Mouse (Mus musculus) midbrain, embryonic 16.5 days (tissue): ENCODE results near the gene 4930539E08Rik. TPM values are rescaled to one million over a fixed set of nuclear protein-coding genes. Genes with fewer than 3 reads are reported as not detected.

ENCODE experiments used
- ATAC-seq: fragments of 200-750 bp; cut with Nextera tagmentation; 2 replicates; pipeline ENCODE4 v1.8.0; 2017; ENCODE audit warnings: moderate TSS enrichment
- H3K27ac ChIP-seq: fragments of 300-500 bp; sonication (generic); 2 replicates; pipeline ENCODE4 v1.5.1; 2014; ENCODE audit warnings: mild to moderate bottlenecking, low read length, mixed read lengths
- H3K27me3 ChIP-seq: fragments of 300-500 bp; sonication (generic); 2 replicates; pipeline ENCODE4 v1.6.1; 2014; ENCODE audit warnings: low read depth, low read length, mixed read lengths; ENCODE audit not compliant: control insufficient read depth, insufficient read depth
- H3K36me3 ChIP-seq: fragments of 300-500 bp; sonication (generic); 2 replicates; pipeline ENCODE4 v1.6.1; 2014; ENCODE audit warnings: mild to moderate bottlenecking, low read length, moderate library complexity, mixed read lengths; ENCODE audit not compliant: control insufficient read depth, insufficient read depth
- H3K4me1 ChIP-seq: fragments of 300-500 bp; sonication (generic); 2 replicates; pipeline ENCODE4 v1.6.1; 2014; ENCODE audit warnings: mild to moderate bottlenecking, low read length, mixed read lengths; ENCODE audit not compliant: control insufficient read depth, insufficient read depth
- H3K4me2 ChIP-seq: fragments of 300-500 bp; sonication (generic); 2 replicates; pipeline ENCODE4 v1.6.1; 2014; ENCODE audit warnings: mild to moderate bottlenecking, low read length, mixed read lengths
- H3K4me3 ChIP-seq: fragments of 300-500 bp; sonication (generic); 2 replicates; pipeline ENCODE4 v1.5.1; 2014; ENCODE audit warnings: low read depth, mild to moderate bottlenecking, low read length, moderate library complexity, mixed read lengths
- H3K9ac ChIP-seq: fragments of 300-500 bp; sonication (generic); 2 replicates; pipeline ENCODE4 v1.6.1; 2014; ENCODE audit warnings: low read depth, low read length, mixed read lengths
- H3K9me3 ChIP-seq: fragments of 300-500 bp; sonication (generic); replicated peaks from 2 replicates; pipeline ENCODE4 v1.6.1; 2014; ENCODE audit warnings: mild to moderate bottlenecking, low read length, mixed read lengths; ENCODE audit not compliant: control insufficient read depth, poor library complexity, severe bottlenecking
- WGBS: fragments of 180-500 bp; shearing (Covaris S2); extraction: QIAGEN DNeasy Blood & Tissue Kit; methylation state at CpG from one replicate; pipeline ENCODE4 v1.1.7; 2014; 5-methylcytosine and 5-hydroxymethylcytosine counted together
- polyA plus RNA-seq: library from polyadenylated mRNA; unstranded; fragments of >200 nt; fragmentation: Nextera tagmentation; extraction: Ambion mirVana; gene quantifications from 2 replicates; pipeline ENCODE4 v1.2.1, GENCODE M21; 2015

4930539E08Rik gene
- polyA plus RNA-seq, 1 experiment from 2014 or later, result 4.0 TPM

DNA sequence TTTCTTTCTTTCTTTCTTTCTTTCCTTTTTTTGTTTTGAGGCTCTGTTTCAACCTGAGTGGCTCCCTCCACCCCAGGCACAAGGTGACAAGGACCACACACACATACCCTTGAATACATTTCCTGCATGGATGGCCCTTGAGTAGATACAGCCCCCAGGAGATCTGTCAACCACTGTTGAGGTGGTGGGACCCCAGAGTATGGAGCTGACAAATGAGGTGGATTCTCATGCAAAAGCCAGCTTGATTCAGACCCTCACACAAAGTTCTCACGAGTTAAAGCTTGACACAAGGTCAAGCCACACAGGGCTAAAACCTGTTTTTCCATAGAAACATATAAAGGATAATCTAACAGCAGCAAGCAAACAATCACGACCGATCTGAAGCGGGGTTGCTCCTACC is 17.1 kb upstream of the 4930539E08Rik start:
- Histone ChIP-seq H3K9ac (no peak overlapping the region), H3K27me3 (no peaks in the 10 kb centered on the region), H3K4me3 (no peak overlapping the region), H3K4me2 (no peak overlapping the region), H3K9me3 (no peaks in the 10 kb centered on the region), H3K4me1 (no peaks in the 10 kb centered on the region), H3K27ac (no peak overlapping the region), H3K36me3 (no peaks in the 10 kb centered on the region)
- 79% methylated on average over 4 of the region's 4 CpGs for WGBS
- no peak for ATAC-seq

DNA sequence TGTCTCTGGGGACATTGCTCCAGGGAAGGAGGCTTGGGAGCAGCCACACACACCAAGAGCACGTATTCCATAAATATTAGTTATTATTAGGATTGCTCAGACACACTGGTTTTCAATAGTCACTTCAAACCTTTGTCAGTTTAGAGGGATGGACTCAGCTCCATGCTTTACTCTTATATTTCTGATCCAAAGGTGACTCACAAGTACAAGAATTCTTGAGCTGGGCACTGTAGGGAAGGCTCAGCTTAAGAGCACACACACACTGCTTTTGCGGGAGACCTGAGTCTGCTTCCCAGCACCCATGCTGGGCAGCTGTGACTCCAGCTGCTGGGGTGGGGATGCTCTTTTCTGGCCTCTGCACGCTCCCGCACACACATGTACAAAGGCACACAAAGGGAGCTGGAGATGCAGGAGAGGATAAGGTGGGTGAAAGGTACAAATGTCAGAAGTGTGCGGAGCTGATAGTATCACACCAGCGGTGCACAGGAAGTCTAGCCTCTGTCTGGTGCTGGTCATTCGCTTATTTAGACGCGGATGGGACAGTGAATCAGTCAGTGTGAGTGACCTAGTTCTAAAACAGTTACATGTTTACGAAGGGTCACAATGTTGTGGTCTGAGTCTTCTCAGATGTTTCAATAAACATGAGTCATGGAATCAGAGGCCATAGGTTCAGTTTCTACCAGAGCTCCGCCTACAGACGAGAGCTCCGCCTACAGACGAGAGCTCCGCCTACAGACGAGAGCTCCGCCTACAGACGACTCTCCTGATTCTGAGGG is 16.5 kb upstream of the 4930539E08Rik start:
- Histone ChIP-seq H3K9me3 (no peaks in the 10 kb centered on the region), H3K4me3 (no peak overlapping the region), H3K4me1 (no peaks in the 10 kb centered on the region), H3K36me3 (no peaks in the 10 kb centered on the region), H3K4me2 (no peak overlapping the region), H3K27me3 (no peaks in the 10 kb centered on the region), H3K27ac (no peak overlapping the region), H3K9ac (no peak overlapping the region)
- WGBS, result 92% methylated on average over 18 of the region's 18 CpGs
- ATAC-seq, result no peak

DNA sequence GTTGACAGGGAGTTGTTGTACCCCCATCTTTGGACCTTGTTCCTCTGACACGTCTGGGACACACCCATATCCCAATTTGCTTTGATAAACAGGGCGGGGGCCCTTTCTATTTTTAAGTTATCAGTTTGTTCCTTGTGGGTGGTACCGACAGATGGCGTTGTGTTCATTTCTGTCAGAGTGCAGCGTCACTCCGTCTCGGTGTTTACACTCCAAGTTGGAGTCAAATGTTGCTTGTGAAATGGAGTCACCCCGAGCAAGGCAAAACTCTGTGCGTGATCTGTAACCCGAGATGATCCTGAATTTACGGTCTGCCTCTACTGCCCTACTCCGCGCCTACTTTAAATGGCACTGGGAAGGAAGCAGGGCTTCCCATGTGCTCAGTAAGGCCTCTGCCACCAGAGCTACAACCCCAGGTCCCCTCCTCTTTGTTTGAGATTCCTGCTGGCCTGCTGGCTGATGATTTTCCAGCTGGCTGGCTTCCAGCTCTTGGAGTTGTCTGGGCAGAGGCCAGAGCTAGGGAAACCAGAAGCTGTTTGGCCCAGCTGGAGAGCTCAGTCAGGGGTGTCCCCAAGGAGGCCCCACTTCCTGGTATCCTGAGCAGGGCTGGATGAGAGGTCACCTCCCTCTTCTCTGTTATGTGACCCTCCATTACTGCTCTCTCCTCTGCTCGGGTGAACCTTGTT is 15.4 kb upstream of the 4930539E08Rik start:
- no peak overlapping the region for H3K4me2 ChIP-seq
- no peaks in the 10 kb centered on the region for H3K4me1 ChIP-seq
- H3K27ac ChIP-seq, result no peak overlapping the region
- H3K9me3 ChIP-seq, result no peaks in the 10 kb centered on the region
- no peaks in the 10 kb centered on the region for H3K36me3 ChIP-seq
- 24% methylated on average over 14 of the region's 14 CpGs for WGBS
- no peaks in the 10 kb centered on the region for H3K27me3 ChIP-seq
- no peak overlapping the region for H3K4me3 ChIP-seq
- no peak overlapping the region for H3K9ac ChIP-seq
- peak; percentile 67 for ATAC-seq

DNA sequence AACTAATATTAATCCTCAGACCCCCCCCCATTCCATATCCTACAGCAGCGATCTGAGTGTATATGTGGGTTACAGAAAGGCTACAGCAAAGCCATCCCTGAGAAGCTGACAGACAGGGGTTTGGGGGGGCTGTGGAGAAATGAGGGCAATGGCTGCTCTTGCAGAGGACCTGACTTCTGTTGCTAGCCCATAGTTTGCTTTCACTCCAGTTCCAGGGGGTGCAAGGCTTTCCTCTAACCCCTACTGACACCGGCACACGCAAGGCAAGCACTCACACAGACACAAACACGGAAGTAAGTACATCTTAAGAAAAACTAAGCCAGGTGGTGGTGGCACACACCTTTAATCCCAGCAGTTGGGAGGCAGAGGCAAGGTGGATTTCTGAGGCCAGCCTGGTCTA is 14.2 kb upstream of the 4930539E08Rik start:
- no peaks in the 10 kb centered on the region for H3K36me3 ChIP-seq
- H3K9me3 ChIP-seq, result no peaks in the 10 kb centered on the region
- no peak for ATAC-seq
- H3K4me3 ChIP-seq, result no peak overlapping the region
- no peak overlapping the region for H3K27ac ChIP-seq
- H3K9ac ChIP-seq, result no peak overlapping the region
- H3K4me1 ChIP-seq, result no peaks in the 10 kb centered on the region
- no peak overlapping the region for H3K4me2 ChIP-seq
- WGBS, result 96% methylated on average over 4 of the region's 4 CpGs
- H3K27me3 ChIP-seq, result no peaks in the 10 kb centered on the region

DNA sequence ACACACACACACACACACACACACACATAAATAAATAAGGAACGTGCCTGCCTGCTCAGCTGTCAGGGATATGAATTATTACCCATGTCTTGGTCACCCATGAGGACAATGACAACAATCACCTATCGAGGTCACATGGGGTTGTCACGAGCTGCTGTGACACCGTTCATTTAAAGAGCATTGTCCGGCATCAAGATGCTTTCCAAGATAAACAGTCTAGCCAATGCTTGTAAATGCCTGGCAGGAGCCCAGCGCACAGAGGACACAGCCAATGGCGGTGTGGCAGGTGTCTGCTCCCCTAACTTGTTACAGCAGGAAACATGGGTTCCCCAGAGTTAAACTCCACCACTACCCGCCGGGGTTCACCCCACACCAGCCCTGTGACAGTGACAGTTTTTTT is 12.9 kb upstream of the 4930539E08Rik start:
- Histone ChIP-seq H3K9ac (no peak overlapping the region), H3K9me3 (no peaks in the 10 kb centered on the region), H3K4me1 (no peaks in the 10 kb centered on the region), H3K36me3 (no peaks in the 10 kb centered on the region), H3K4me2 (no peak overlapping the region), H3K4me3 (no peak overlapping the region), H3K27ac (no peak overlapping the region), H3K27me3 (no peaks in the 10 kb centered on the region)
- no peak for ATAC-seq
- WGBS, result 84% methylated on average over 9 of the region's 9 CpGs

DNA sequence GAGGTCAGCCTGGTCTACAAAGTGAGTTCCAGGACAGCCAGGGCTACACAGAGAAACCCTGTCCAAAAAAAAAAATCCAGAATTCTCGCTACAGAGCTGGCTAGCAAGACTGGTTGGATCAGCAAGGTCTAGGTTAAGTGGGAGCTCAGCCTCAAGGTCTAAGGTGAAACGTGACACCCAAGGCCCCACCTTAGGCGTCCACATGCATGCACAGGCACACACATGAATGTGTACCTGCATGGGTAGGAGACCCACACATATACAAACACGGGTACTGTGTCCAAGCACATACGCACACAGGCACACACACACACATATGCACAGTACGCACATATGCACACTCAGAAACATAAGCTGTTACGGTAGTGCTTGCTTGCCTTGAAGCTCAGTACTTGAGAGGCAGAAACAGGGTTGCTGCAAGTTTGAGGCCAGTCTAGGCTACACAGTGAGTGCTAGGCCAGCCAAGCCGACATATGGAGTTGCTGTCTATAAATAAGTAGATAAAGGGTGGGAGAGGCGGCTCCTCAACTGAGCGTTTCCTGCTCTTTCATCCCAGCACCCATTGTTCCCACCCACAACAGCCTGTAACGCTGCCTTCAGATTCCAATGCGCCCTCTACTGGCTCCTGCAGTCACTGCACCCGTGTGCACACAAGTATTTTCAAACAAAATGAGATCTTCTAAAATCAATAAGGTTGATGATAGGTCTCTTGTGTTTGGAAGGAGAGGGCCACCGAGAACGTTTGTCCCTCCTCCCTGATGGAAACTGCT is 11.9 kb upstream of the 4930539E08Rik start:
- 48% methylated on average over 15 of the region's 15 CpGs for WGBS
- no peaks in the 10 kb centered on the region for H3K4me1 ChIP-seq
- H3K9me3 ChIP-seq, result no peaks in the 10 kb centered on the region
- H3K27ac ChIP-seq, result no peak overlapping the region
- no peaks in the 10 kb centered on the region for H3K36me3 ChIP-seq
- H3K4me3 ChIP-seq, result no peak overlapping the region
- ATAC-seq, result no peak
- no peaks in the 10 kb centered on the region for H3K27me3 ChIP-seq
- H3K4me2 ChIP-seq, result no peak overlapping the region
- no peak overlapping the region for H3K9ac ChIP-seq

DNA sequence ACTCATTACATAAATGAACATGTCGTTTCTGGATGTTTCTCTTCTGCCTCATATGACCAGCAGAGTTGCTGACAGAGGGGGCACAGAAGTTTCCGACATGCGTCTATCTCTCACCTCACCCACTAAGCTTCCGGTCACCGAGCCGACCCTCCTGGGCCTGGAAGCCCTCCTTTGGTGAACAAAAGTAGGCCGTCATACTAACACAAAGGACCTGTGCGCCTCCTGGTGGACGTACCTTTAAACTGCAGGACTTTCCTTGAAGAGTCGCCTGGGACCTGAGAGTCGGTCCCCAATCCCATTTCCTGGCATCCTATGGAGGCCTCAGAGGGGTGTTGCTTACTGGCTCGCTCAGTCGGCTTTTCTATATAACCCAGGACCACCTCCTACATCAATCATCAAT is 11.3 kb upstream of the 4930539E08Rik start:
- no peak for ATAC-seq
- Histone ChIP-seq H3K36me3 (no peaks in the 10 kb centered on the region), H3K9me3 (no peaks in the 10 kb centered on the region), H3K4me1 (no peaks in the 10 kb centered on the region), H3K27me3 (no peaks in the 10 kb centered on the region), H3K4me2 (no peak overlapping the region), H3K9ac (no peak overlapping the region), H3K4me3 (no peak overlapping the region), H3K27ac (no peak overlapping the region)
- 14% methylated on average over 13 of the region's 13 CpGs for WGBS

DNA sequence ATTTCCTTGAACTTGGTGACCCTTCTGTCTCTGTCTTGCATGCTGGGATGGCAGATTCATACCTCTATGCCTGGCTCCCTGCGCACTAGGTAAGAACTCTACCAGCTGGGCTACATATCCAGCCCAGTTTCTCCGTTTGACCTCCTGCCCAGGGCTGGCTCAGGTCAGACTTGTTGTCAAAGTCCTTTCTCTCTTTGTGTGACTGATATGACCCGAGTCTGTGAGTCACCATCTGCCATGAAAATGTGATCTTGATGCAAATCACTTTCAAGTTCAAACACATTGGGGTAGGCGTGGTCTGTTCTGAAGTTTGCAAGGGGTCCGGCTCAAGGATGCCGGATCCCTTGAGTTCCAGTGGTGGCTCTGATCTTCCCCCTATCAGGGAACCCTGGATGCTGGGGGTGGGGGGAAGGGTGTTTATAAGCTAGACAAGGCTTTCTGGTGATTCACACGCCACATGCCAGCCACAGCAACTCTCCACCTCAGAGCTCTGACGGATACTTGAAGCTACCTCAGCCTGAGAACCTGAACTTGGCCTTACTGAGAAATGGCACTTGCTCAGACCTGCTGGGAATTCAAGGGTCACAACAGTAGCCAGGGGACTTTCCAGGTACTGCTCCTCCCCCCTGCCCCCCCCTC is 10.0 kb upstream of the 4930539E08Rik start:
- no peak for ATAC-seq
- 84% methylated on average over 8 of the region's 8 CpGs for WGBS
- H3K9ac ChIP-seq, result no peak overlapping the region

More for the DNA sequence above, 10.0 kb upstream of the 4930539E08Rik start:
- no peaks in the 10 kb centered on the region for H3K27me3 ChIP-seq
- H3K36me3 ChIP-seq, result no peaks in the 10 kb centered on the region
- no peaks in the 10 kb centered on the region for H3K9me3 ChIP-seq
- no peak overlapping the region for H3K27ac ChIP-seq
- no peaks in the 10 kb centered on the region for H3K4me1 ChIP-seq
- H3K4me3 ChIP-seq, result no peak overlapping the region
- no peak overlapping the region for H3K4me2 ChIP-seq
